9 mouse cellular contexts compared by ENCODE assay signal in genomic region chr10:42580131-42580950, GRCm38 (mm10). TPM values are rescaled to one million over a fixed set of nuclear protein-coding genes. Genes with fewer than 3 reads are reported as not detected.
DNase-seq lines count a peak whose midpoint lies in the region; ATAC-seq and TF ChIP-seq lines count a peak whose summit lies in the region.
"Had no signal": no experiment of that assay in that cellular context is flagged by ENCODE, and none has a peak within 500 bp of the region (broad histone marks: within the 10 kb centered on the region; RNA-seq: fewer than 3 reads in every experiment).

No protein-coding gene starts in this region.

- H3K4me2 ChIP-seq in hindbrain, embryonic 11.5 days (replicated peaks; ENCODE audit: low read depth, low read length), result no peak overlapping the region
- H3K4me2 ChIP-seq in hindbrain, postnatal 0 days (ENCODE audit: low read depth, low read length), result no peak overlapping the region
- peak overlapping the region; percentile 72 for H3K4me2 ChIP-seq in midbrain, embryonic 11.5 days

- no peak for TF ChIP-seq POLR2A in cerebellum, adult 2 months (IDR thresholded peaks at IDR 0.05; ENCODE audit: borderline replicate concordance, insufficient read depth, low read length)

- H3K27ac ChIP-seq in hindbrain, embryonic 11.5 days (ENCODE audit: low read depth, low read length), result no peak overlapping the region
- H3K27ac ChIP-seq in hindbrain, postnatal 0 days, result no peak overlapping the region
- peak overlapping the region; percentile 97 for H3K27ac ChIP-seq in forebrain, embryonic 10.5 days
- peak overlapping the region; percentile 21; the same call in 1 of the 2 replicates for H3K27ac ChIP-seq in midbrain, embryonic 11.5 days (ENCODE audit: low read depth, low read length)
- H3K27ac ChIP-seq in cerebellum, adult 2 months (ENCODE audit: insufficient read depth, low read length), result no peak overlapping the region

- H3K27me3 ChIP-seq in hindbrain, embryonic 11.5 days (ENCODE audit: control insufficient read depth, insufficient read depth, low read length), result peaks cover 94% of the 10 kb centered on the region
- peaks cover 89% of the 10 kb centered on the region for H3K27me3 ChIP-seq in hindbrain, postnatal 0 days (ENCODE audit: insufficient read depth, low read length)
- H3K27me3 ChIP-seq in forebrain, embryonic 10.5 days (ENCODE audit: poor library complexity, severe bottlenecking), result peaks cover 97% of the 10 kb centered on the region
- peaks cover 74% of the 10 kb centered on the region for H3K27me3 ChIP-seq in midbrain, embryonic 11.5 days (ENCODE audit: control insufficient read depth, insufficient read depth, low read length)
- peaks cover 26% of the 10 kb centered on the region for H3K27me3 ChIP-seq in cerebellum, adult 2 months (ENCODE audit: control insufficient read depth, insufficient read depth, low read length)

- WGBS in hindbrain, embryonic 11.5 days, result 1% methylated on average over 29 of the region's 29 CpGs
- 2% methylated on average over 29 of the region's 29 CpGs for WGBS in hindbrain, postnatal 0 days
- under 1% methylated on average over 29 of the region's 29 CpGs for WGBS in forebrain, embryonic 10.5 days
- WGBS in midbrain, embryonic 11.5 days, result 1% methylated on average over 29 of the region's 29 CpGs
- 4% methylated on average over 29 of the region's 29 CpGs for WGBS in cerebellum, adult 2 months

- ATAC-seq in hindbrain, embryonic 11.5 days (ENCODE audit: low FRiP score), result 0 out of 2 replicates have a peak, but pooled peaks have one; percentile 14
- no peak for ATAC-seq in hindbrain, postnatal 0 days
- ATAC-seq in midbrain, embryonic 11.5 days (ENCODE audit: low FRiP score), result no peak

- H3K4me1 ChIP-seq in hindbrain, embryonic 11.5 days (replicated peaks; ENCODE audit: control insufficient read depth, insufficient read depth, low read length), result peaks cover 24% of the 10 kb centered on the region
- no peaks in the 10 kb centered on the region for H3K4me1 ChIP-seq in hindbrain, postnatal 0 days (ENCODE audit: insufficient read depth, low read length)
- H3K4me1 ChIP-seq in forebrain, embryonic 10.5 days, result peaks cover 86% of the 10 kb centered on the region
- H3K4me1 ChIP-seq in midbrain, embryonic 11.5 days (ENCODE audit: control insufficient read depth, insufficient read depth, low read length), result peaks cover 38% of the 10 kb centered on the region
- H3K4me1 ChIP-seq in cerebellum, adult 2 months (ENCODE audit: control insufficient read depth, insufficient read depth, low read length), result no peaks in the 10 kb centered on the region; the same call in 1 of the 2 replicates

- intact Hi-C loops in gastrocnemius, postnatal 36 days (cut with DNase I), result no loop called here
- intact Hi-C loops in left cerebral cortex, postnatal 36 days (cut with DNase I), result loop anchor here (5.0 kb wide), 1 partner anchor 78 kb away; the partner anchor contains the start of gene Snx3

- H3K36me3 ChIP-seq in hindbrain, embryonic 11.5 days (ENCODE audit: control insufficient read depth, insufficient read depth, low read length), result no peaks in the 10 kb centered on the region
- H3K36me3 ChIP-seq in hindbrain, postnatal 0 days (ENCODE audit: insufficient read depth, low read length), result no peaks in the 10 kb centered on the region
- peaks cover 41% of the 10 kb centered on the region for H3K36me3 ChIP-seq in forebrain, embryonic 10.5 days (replicated peaks)
- no peaks in the 10 kb centered on the region for H3K36me3 ChIP-seq in midbrain, embryonic 11.5 days (ENCODE audit: control insufficient read depth, insufficient read depth, low read length)

- TF ChIP-seq CTCF in hindbrain, postnatal 0 days (IDR thresholded peaks at IDR 0.05; ENCODE audit: low read depth), result no peak
- TF ChIP-seq CTCF in cerebellum, adult 2 months (IDR thresholded peaks at IDR 0.05; ENCODE audit: borderline replicate concordance, insufficient read depth, low read depth, low read length), result no peak

- peak; percentile 61 for DNase-seq in hindbrain, embryonic 11.5 days (ENCODE audit: low spot score)
- DNase-seq in hindbrain, postnatal 0 days (ENCODE audit: low spot score), result no peak
- DNase-seq in R1 (ENCODE audit: low read depth, low spot score), result peak; percentile 49
- DNase-seq in forebrain, embryonic 10.5 days (ENCODE audit: extremely low spot score, low spot score), result peak; percentile 72
- peak; percentile 96 for DNase-seq in midbrain, embryonic 11.5 days (ENCODE audit: low spot score, missing footprints)
- no peak for DNase-seq in gastrocnemius, postnatal 36 days
- no peak for DNase-seq in left cerebral cortex, postnatal 36 days (ENCODE audit: low spot score in 2 of 2)
- no peak for DNase-seq in cerebellum, adult 2 months

- H3K9me3 ChIP-seq in hindbrain, embryonic 11.5 days (ENCODE audit: control insufficient read depth, low read length), result no peaks in the 10 kb centered on the region
- H3K9me3 ChIP-seq in hindbrain, postnatal 0 days (ENCODE audit: low read length), result no peaks in the 10 kb centered on the region
- no peaks in the 10 kb centered on the region for H3K9me3 ChIP-seq in forebrain, embryonic 10.5 days
- H3K9me3 ChIP-seq in midbrain, embryonic 11.5 days (ENCODE audit: control insufficient read depth, low read length), result no peaks in the 10 kb centered on the region

- H3K4me3 ChIP-seq in hindbrain, embryonic 11.5 days (ENCODE audit: low read depth, low read length), result no peak overlapping the region
- H3K4me3 ChIP-seq in hindbrain, postnatal 0 days (ENCODE audit: low read length), result no peak overlapping the region
- peak overlapping the region; percentile 79 for H3K4me3 ChIP-seq in forebrain, embryonic 10.5 days
- peak overlapping the region; percentile 61 for H3K4me3 ChIP-seq in midbrain, embryonic 11.5 days (ENCODE audit: low read depth, low read length)
- H3K4me3 ChIP-seq in cerebellum, adult 2 months (replicated peaks; ENCODE audit: insufficient read depth, low read depth, low read length), result no peak overlapping the region

- no peak overlapping the region for H3K9ac ChIP-seq in hindbrain, embryonic 11.5 days (ENCODE audit: low read depth, low read length)
- no peak overlapping the region for H3K9ac ChIP-seq in hindbrain, postnatal 0 days (replicated peaks; ENCODE audit: low read length)
- peak overlapping the region; percentile 59 for H3K9ac ChIP-seq in midbrain, embryonic 11.5 days (ENCODE audit: low read length)

RNA-seq across cellular contexts. Expression of gene Nr2e1, which starts 3.1 kb away (rescaled TPM):
- 0.11 and 0.71 TPM in 2 replicates for polyA plus RNA-seq in hindbrain, embryonic 11.5 days (2014; fragmentation: Nextera tagmentation; extraction: Ambion mirVana)
- 0.10 TPM in 1 of 2 replicates, not detected in the other for total RNA-seq in hindbrain, postnatal 0 days (2014; rRNA removed)
- not detected in 2 replicates for polyA plus RNA-seq in hindbrain, postnatal 0 days (2015; fragmentation: Nextera tagmentation; extraction: Ambion mirVana)
- 80.9 and 87.7 TPM in 2 replicates for polyA plus RNA-seq in forebrain, embryonic 10.5 days (2016; fragmentation: Nextera tagmentation; extraction: Ambion mirVana)
- polyA plus RNA-seq in midbrain, embryonic 11.5 days (2014; fragmentation: Nextera tagmentation; extraction: Ambion mirVana), result 32.2 and 32.6 TPM in 2 replicates
- not detected for total RNA-seq in gastrocnemius, postnatal 36 days (2021)
- total RNA-seq in left cerebral cortex, postnatal 36 days (2021), result 10 to 100 TPM; 12.1 to 12.9 TPM
- polyA plus RNA-seq in cerebellum, adult 2 months (2012; rRNA removed), result 0.14 and 0.20 TPM in 2 replicates
- polyA plus RNA-seq: small intestine, adult 2 months had no signal

RNA-seq across cellular contexts. Expression of gene Ostm1, which starts 3.3 kb away (rescaled TPM):
- polyA plus RNA-seq in hindbrain, embryonic 11.5 days (2014; fragmentation: Nextera tagmentation; extraction: Ambion mirVana), result 20.2 and 23.1 TPM in 2 replicates
- total RNA-seq in hindbrain, postnatal 0 days (2014; rRNA removed), result 37.0 and 43.1 TPM in 2 replicates
- polyA plus RNA-seq in hindbrain, postnatal 0 days (2015; fragmentation: Nextera tagmentation; extraction: Ambion mirVana), result 36.8 and 39.2 TPM in 2 replicates
- polyA plus RNA-seq in forebrain, embryonic 10.5 days (2016; fragmentation: Nextera tagmentation; extraction: Ambion mirVana), result 44.2 and 44.7 TPM in 2 replicates
- 28.5 and 29.2 TPM in 2 replicates for polyA plus RNA-seq in midbrain, embryonic 11.5 days (2014; fragmentation: Nextera tagmentation; extraction: Ambion mirVana)
- 10 to 100 TPM; 19.3 to 19.5 TPM for total RNA-seq in gastrocnemius, postnatal 36 days (2021)
- total RNA-seq in left cerebral cortex, postnatal 36 days (2021), result 10 to 100 TPM; 47.1 to 55.2 TPM
- 40.1 and 41.7 TPM in 2 replicates for polyA plus RNA-seq in cerebellum, adult 2 months (2012; rRNA removed)

Comparison
In these comparisons a context has a peak if more than half of its experiments do, and no peak if none do; other contexts are left out.
1. DNase-seq: peak in hindbrain, embryonic 11.5 days (single experiment), R1 (single experiment), forebrain, embryonic 10.5 days (single experiment) and midbrain, embryonic 11.5 days (single experiment); none in hindbrain, postnatal 0 days (single experiment), gastrocnemius, postnatal 36 days (0 of 2), left cerebral cortex, postnatal 36 days (0 of 2) and cerebellum, adult 2 months (0 of 2).
2. H3K27ac ChIP-seq: peak in forebrain, embryonic 10.5 days (single experiment) and midbrain, embryonic 11.5 days (single experiment); none in hindbrain, embryonic 11.5 days (single experiment), hindbrain, postnatal 0 days (single experiment) and cerebellum, adult 2 months (single experiment).
3. H3K4me3 ChIP-seq: peak in forebrain, embryonic 10.5 days (single experiment) and midbrain, embryonic 11.5 days (single experiment); none in hindbrain, embryonic 11.5 days (single experiment), hindbrain, postnatal 0 days (single experiment) and cerebellum, adult 2 months (single experiment).
4. RNA of gene Nr2e1, which starts 3.1 kb away (polyA plus RNA-seq): 80.9 to 87.7 TPM in forebrain, embryonic 10.5 days and 32.2 to 32.6 TPM in midbrain, embryonic 11.5 days; 0.11 to 0.71 TPM in hindbrain, embryonic 11.5 days, 0.14 to 0.20 TPM in cerebellum, adult 2 months and not detected in hindbrain, postnatal 0 days; every median in the first group is over 10 times any median in the second.